Mouse (Mus musculus): ENCODE measurements around the gene Agbl4. TPM values are rescaled to one million over a fixed set of nuclear protein-coding genes. Genes with fewer than 3 reads are reported as not detected.

Gene Agbl4
- total RNA-seq, 1 experiment: not detected

GRCm38 (mm10) chr4:111597249-111597661 is 1199.8 kb downstream of the Agbl4 start:
- in situ Hi-C loops (cut with MboI; ENCODE audit: low sequenced_read_pairs in 2 of 2, unreplicated experiment in 2 of 2): no loop called here
- Histone ChIP-seq H3K9ac (ENCODE audit: insufficient read depth, low read depth, low read length, poor library complexity, severe bottlenecking) (no peak overlapping the region), H3K4me3 (ENCODE audit: insufficient read depth in 1 of 2, low read depth in 1 of 2, low read length in 2 of 2, poor library complexity in 1 of 2, severe bottlenecking in 1 of 2) (no peak overlapping the region), H3K27ac (ENCODE audit: insufficient read depth, low read depth, low read length, poor library complexity, severe bottlenecking) (no peak overlapping the region), H3K4me1 (ENCODE audit: control insufficient read depth in 2 of 2, insufficient read depth in 2 of 2, low read length in 2 of 2, poor library complexity in 1 of 2) (no peaks in the 10 kb centered on the region), H3K9me3 (ENCODE audit: control insufficient read depth, insufficient read depth, low read depth, low read length) (no peaks in the 10 kb centered on the region), H3K36me3 (ENCODE audit: control insufficient read depth, insufficient read depth, low read length, poor library complexity, severe bottlenecking) (no peaks in the 10 kb centered on the region)
- no peak for TF ChIP-seq HCFC1 (IDR thresholded peaks at IDR 0.05; ENCODE audit: borderline replicate concordance, insufficient read depth, low read length)
- no peak for TF ChIP-seq CHD2 (IDR thresholded peaks at IDR 0.05; ENCODE audit: low read depth, low read length)
- TF ChIP-seq ZC3H11A (IDR thresholded peaks at IDR 0.05; ENCODE audit: borderline replicate concordance, low read depth, low read length): no peak
- no peak for TF ChIP-seq MAFK (IDR thresholded peaks at IDR 0.05; ENCODE audit: insufficient read depth, low read depth, low read length)
- TF ChIP-seq ZNF384 (IDR thresholded peaks at IDR 0.05; ENCODE audit: low read depth, low read length): no peak
- DNase-seq (ENCODE audit: low read depth, low spot score): no peak

- DNase-seq (ENCODE audit: low read depth, low spot score): no peak
- Histone ChIP-seq H3K4me1 (ENCODE audit: control insufficient read depth in 2 of 2, insufficient read depth in 2 of 2, low read length in 2 of 2, poor library complexity in 1 of 2) (no peaks in the 10 kb centered on the region), H3K9ac (ENCODE audit: insufficient read depth, low read depth, low read length, poor library complexity, severe bottlenecking) (no peak overlapping the region), H3K27ac (ENCODE audit: insufficient read depth, low read depth, low read length, poor library complexity, severe bottlenecking) (no peak overlapping the region), H3K9me3 (ENCODE audit: control insufficient read depth, insufficient read depth, low read depth, low read length) (no peaks in the 10 kb centered on the region), H3K36me3 (ENCODE audit: control insufficient read depth, insufficient read depth, low read length, poor library complexity, severe bottlenecking) (no peaks in the 10 kb centered on the region), H3K4me3 (ENCODE audit: insufficient read depth in 1 of 2, low read depth in 1 of 2, low read length in 2 of 2, poor library complexity in 1 of 2, severe bottlenecking in 1 of 2) (no peak overlapping the region)
- no peak for TF ChIP-seq ZC3H11A (IDR thresholded peaks at IDR 0.05; ENCODE audit: borderline replicate concordance, low read depth, low read length)
- TF ChIP-seq HCFC1 (IDR thresholded peaks at IDR 0.05; ENCODE audit: borderline replicate concordance, insufficient read depth, low read length): no peak
- no peak for TF ChIP-seq ZNF384 (IDR thresholded peaks at IDR 0.05; ENCODE audit: low read depth, low read length)
- TF ChIP-seq CHD2 (IDR thresholded peaks at IDR 0.05; ENCODE audit: low read depth, low read length): no peak
- no peak for TF ChIP-seq MAFK (IDR thresholded peaks at IDR 0.05; ENCODE audit: insufficient read depth, low read depth, low read length)
- in situ Hi-C loops (cut with MboI; ENCODE audit: low sequenced_read_pairs in 2 of 2, unreplicated experiment in 2 of 2): no loop called here
Observed at GRCm38 (mm10) chr4:111597986-111598385, 1200.5 kb downstream of the Agbl4 start.

- in situ Hi-C loops (cut with MboI; ENCODE audit: low sequenced_read_pairs in 2 of 2, unreplicated experiment in 2 of 2): no loop called here
- no peak for TF ChIP-seq HCFC1 (IDR thresholded peaks at IDR 0.05; ENCODE audit: borderline replicate concordance, insufficient read depth, low read length)
- no peak for TF ChIP-seq CHD2 (IDR thresholded peaks at IDR 0.05; ENCODE audit: low read depth, low read length)
- no peak for TF ChIP-seq MAFK (IDR thresholded peaks at IDR 0.05; ENCODE audit: insufficient read depth, low read depth, low read length)
- no peak for TF ChIP-seq ZNF384 (IDR thresholded peaks at IDR 0.05; ENCODE audit: low read depth, low read length)
- no peak for TF ChIP-seq ZC3H11A (IDR thresholded peaks at IDR 0.05; ENCODE audit: borderline replicate concordance, low read depth, low read length)
- no peaks in the 10 kb centered on the region for H3K9me3 ChIP-seq (ENCODE audit: control insufficient read depth, insufficient read depth, low read depth, low read length)
- H3K4me1 ChIP-seq (ENCODE audit: control insufficient read depth in 2 of 2, insufficient read depth in 2 of 2, low read length in 2 of 2, poor library complexity in 1 of 2): no peaks in the 10 kb centered on the region
- H3K9ac ChIP-seq (ENCODE audit: insufficient read depth, low read depth, low read length, poor library complexity, severe bottlenecking): no peak overlapping the region
- no peak overlapping the region for H3K27ac ChIP-seq (ENCODE audit: insufficient read depth, low read depth, low read length, poor library complexity, severe bottlenecking)
- no peaks in the 10 kb centered on the region for H3K36me3 ChIP-seq (ENCODE audit: control insufficient read depth, insufficient read depth, low read length, poor library complexity, severe bottlenecking)
- no peak for DNase-seq (ENCODE audit: low read depth, low spot score)
- H3K4me3 ChIP-seq (ENCODE audit: insufficient read depth in 1 of 2, low read depth in 1 of 2, low read length in 2 of 2, poor library complexity in 1 of 2, severe bottlenecking in 1 of 2): no peak overlapping the region
Observed at GRCm38 (mm10) chr4:111603194-111603593, 1205.7 kb downstream of the Agbl4 start.

- H3K36me3 ChIP-seq (ENCODE audit: control insufficient read depth, insufficient read depth, low read length, poor library complexity, severe bottlenecking): no peaks in the 10 kb centered on the region
- no peak overlapping the region for H3K27ac ChIP-seq (ENCODE audit: insufficient read depth, low read depth, low read length, poor library complexity, severe bottlenecking)
- no peaks in the 10 kb centered on the region for H3K9me3 ChIP-seq (ENCODE audit: control insufficient read depth, insufficient read depth, low read depth, low read length)
- H3K4me3 ChIP-seq (ENCODE audit: insufficient read depth in 1 of 2, low read depth in 1 of 2, low read length in 2 of 2, poor library complexity in 1 of 2, severe bottlenecking in 1 of 2): no peak overlapping the region
- DNase-seq (ENCODE audit: low read depth, low spot score): no peak
- no peaks in the 10 kb centered on the region for H3K4me1 ChIP-seq (ENCODE audit: control insufficient read depth in 2 of 2, insufficient read depth in 2 of 2, low read length in 2 of 2, poor library complexity in 1 of 2)
- H3K9ac ChIP-seq (ENCODE audit: insufficient read depth, low read depth, low read length, poor library complexity, severe bottlenecking): no peak overlapping the region
- TF ChIP-seq CHD2 (IDR thresholded peaks at IDR 0.05; ENCODE audit: low read depth, low read length) (no peak), MAFK (IDR thresholded peaks at IDR 0.05; ENCODE audit: insufficient read depth, low read depth, low read length) (no peak), HCFC1 (IDR thresholded peaks at IDR 0.05; ENCODE audit: borderline replicate concordance, insufficient read depth, low read length) (no peak), ZNF384 (IDR thresholded peaks at IDR 0.05; ENCODE audit: low read depth, low read length) (no peak), ZC3H11A (IDR thresholded peaks at IDR 0.05; ENCODE audit: borderline replicate concordance, low read depth, low read length) (no peak)
- in situ Hi-C loops (cut with MboI; ENCODE audit: low sequenced_read_pairs in 2 of 2, unreplicated experiment in 2 of 2): no loop called here
Observed at GRCm38 (mm10) chr4:111607826-111608500, 1210.5 kb downstream of the Agbl4 start.

Measured in ES-E14 (cell line).